Comparison of ENCODE assay signal across 8 mouse cellular contexts in the genomic region with DNA sequence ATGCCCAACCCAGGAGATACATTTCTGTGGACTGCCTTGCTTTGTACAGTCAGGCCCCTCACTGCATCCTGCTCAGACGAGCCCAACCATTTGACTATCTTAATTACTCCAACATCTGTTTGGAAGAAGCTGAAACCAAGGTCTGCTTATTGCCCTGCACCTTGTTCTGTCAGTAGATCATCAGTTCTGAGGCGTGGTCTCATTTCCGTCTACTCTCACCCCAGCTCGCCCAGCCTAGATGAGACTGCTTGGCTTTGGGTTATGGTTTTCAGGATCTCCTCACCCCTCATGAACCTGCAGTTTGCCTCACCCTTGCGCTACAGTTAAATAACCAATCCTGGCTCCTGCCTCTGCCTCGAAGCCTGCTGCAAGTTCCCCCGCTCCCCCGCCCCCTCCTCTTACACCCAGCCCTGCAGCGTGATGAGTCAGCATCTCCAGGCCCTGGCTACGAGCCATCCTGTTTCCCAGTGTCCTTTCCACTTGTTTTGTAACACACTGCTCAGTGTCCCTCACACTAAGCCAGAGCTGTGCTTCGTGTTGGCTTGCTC.
DNase-seq lines count a peak whose midpoint lies in the region; ATAC-seq lines count a peak whose summit lies in the region.

No protein-coding gene starts in this region.

- H3K4me3 ChIP-seq in embryonic facial prominence, embryonic 12.5 days, result no peak overlapping the region

- 0 out of 2 replicates have a peak overlapping the region, but pooled peaks have one; percentile 11 for H3K4me2 ChIP-seq in embryonic facial prominence, embryonic 12.5 days (replicated peaks)

- intact Hi-C loops in left cerebral cortex, postnatal 36 days (cut with DNase I), result no loop called here

- no peak overlapping the region for H3K9ac ChIP-seq in embryonic facial prominence, embryonic 12.5 days

- peaks cover 15% of the 10 kb centered on the region for H3K4me1 ChIP-seq in embryonic facial prominence, embryonic 12.5 days

- H3K36me3 ChIP-seq in embryonic facial prominence, embryonic 12.5 days, result no peaks in the 10 kb centered on the region

- H3K9me3 ChIP-seq in embryonic facial prominence, embryonic 12.5 days, result no peaks in the 10 kb centered on the region

- peak; percentile 60; the same call in 1 of the 2 replicates for ATAC-seq in embryonic facial prominence, embryonic 12.5 days (ENCODE audit: insufficient number of reproducible peaks, insufficient read depth, low FRiP score, low TSS enrichment)
- peak; percentile 86 for ATAC-seq in granulocyte monocyte progenitor cell, adult 5-6 weeks (replicated peaks; ENCODE audit: poor library complexity, severe bottlenecking)
- peak; percentile 71 for ATAC-seq in megakaryocyte-erythroid progenitor cell, adult 5-6 weeks (replicated peaks; ENCODE audit: low FRiP score, low TSS enrichment, poor library complexity, severe bottlenecking)

- DNase-seq in adrenal gland, postnatal 4 days (ENCODE audit: low spot score in 2 of 2), result peak; percentile 60 to 74
- peak; percentile 81 for DNase-seq in kidney, adult 11 months
- peak; percentile 84 to 85 for DNase-seq in left cerebral cortex, postnatal 36 days (ENCODE audit: low spot score in 2 of 2)
- DNase-seq in skeletal muscle tissue, adult 2 months (ENCODE audit: low read depth, low spot score), result peak; percentile 95
- DNase-seq in thymus, adult 18-20 months, result no peak

- H3K27ac ChIP-seq in embryonic facial prominence, embryonic 12.5 days, result 0 out of 2 replicates have a peak overlapping the region, but pooled peaks have one; percentile 30

- 23% methylated on average over 11 of the region's 11 CpGs for WGBS in embryonic facial prominence, embryonic 12.5 days

- no peaks in the 10 kb centered on the region for H3K27me3 ChIP-seq in embryonic facial prominence, embryonic 12.5 days

Comparison
In these comparisons a context has a peak if more than half of its experiments do, and no peak if none do; other contexts are left out.
1. DNase-seq: peak in adrenal gland, postnatal 4 days (2 of 2), kidney, adult 11 months (single experiment), left cerebral cortex, postnatal 36 days (2 of 2) and skeletal muscle tissue, adult 2 months (single experiment); none in thymus, adult 18-20 months (0 of 2).
2. Peak in every context shown above with its lines, with median percentiles within 50 percentile points of each other: ATAC-seq.